Mouse (Mus musculus): ENCODE results near the gene H2-Aa.

- TF ChIP-seq EP300 (IDR thresholded peaks at IDR 0.05; ENCODE audit: low read depth in 1 of 2, low read length in 2 of 2) (no peak), NELFE (IDR thresholded peaks at IDR 0.05; ENCODE audit: low read depth, low read length) (no peak), SIN3A (IDR thresholded peaks at IDR 0.05; ENCODE audit: low read length) (no peak), CHD1 (IDR thresholded peaks at IDR 0.05; ENCODE audit: low read depth, low read length) (no peak), CTCF (IDR thresholded peaks at IDR 0.05 in 2 of 3, conservative IDR thresholded peaks at IDR 0.05 in 1 of 3; ENCODE audit: control insufficient read depth in 1 of 3, insufficient read depth in 1 of 3, low read depth in 2 of 3, low read length in 3 of 3, poor library complexity in 1 of 3, severe bottlenecking in 1 of 3) (no peak; a peak in 1 of 6 replicates), HCFC1 (IDR thresholded peaks at IDR 0.05; ENCODE audit: low read depth, low read length) (no peak), MYC (IDR thresholded peaks at IDR 0.05; ENCODE audit: low read depth, low read length) (no peak)
Observed at GRCm38 (mm10) chr17:34248764-34249163, 38.9 kb downstream of the H2-Aa start.

Measured in MEL (cell line).